Mouse (Mus musculus): ENCODE data around the gene Gng3.

Gene Gng3

GRCm38 (mm10) chr19:8803879-8804660, 34.9 kb downstream of the Gng3 start:
- DNase-seq (ENCODE audit: low spot score) = no peak

DNA sequence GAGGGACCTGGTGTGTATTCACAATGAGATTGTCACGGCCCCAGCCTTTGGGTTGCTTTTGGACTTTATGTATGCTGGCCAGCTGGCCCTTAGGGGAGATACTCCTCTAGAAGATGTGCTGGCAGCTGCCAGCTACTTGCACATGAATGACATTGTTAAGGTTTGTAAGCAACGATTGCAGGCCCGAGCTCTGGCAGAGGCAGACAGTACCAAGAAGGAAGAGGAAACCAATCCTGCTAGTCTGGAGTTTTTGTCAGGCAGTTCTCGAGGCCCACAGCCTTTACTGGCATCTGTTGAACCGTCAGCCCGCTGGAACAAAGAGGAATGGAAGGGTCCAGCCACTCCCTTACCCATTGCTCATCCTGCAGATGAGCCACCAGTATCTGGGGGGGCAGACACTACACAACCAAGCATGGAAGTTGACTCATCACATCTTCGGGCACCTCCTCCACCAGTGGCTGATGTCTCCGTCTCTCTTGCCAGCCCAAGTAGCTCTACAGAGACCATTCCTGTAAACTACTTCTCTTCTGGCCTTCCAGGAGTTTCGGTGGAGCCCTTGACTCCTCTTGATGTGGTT, 35.7 kb downstream of the Gng3 start:
- DNase-seq (ENCODE audit: low spot score) = no peak

DNA sequence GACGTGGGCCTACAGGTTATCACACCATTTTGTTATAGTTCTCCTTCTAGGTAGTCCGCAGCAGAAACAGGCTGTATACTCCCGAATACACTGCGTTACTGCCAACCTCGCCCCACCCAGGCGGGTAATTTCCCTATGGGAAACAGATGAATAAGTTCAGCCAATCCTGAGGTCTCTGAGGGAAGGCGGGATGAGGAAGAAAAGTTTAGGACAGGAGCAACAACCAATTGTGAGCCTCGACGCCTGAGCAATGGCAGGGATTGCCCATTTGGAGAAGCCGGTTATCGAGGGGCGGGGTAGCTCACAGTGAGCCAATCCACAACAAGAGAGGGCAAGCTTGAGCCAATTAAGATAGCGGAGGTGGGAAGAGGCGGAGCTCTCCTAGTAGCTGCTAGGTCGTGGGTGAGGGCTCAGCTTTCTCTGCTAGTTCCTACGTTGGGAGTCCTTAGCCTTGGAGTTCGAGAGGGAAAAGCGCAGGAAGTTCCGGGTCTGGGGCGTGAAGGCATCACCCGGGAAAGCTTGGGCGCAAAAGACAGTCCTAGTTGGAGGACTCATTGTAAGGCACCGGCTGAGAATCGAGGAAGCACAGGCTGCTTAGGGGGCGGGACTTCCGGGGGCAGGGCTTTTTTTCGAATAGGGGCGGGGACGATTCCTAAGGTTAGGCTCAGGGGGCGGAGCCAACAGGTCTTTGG, 36.7 kb downstream of the Gng3 start, which contains the start of gene Zbtb3:
Zbtb3 (plus strand) TSS at position 426 of the 692 bp plus-strand sequence.
- DNase-seq (ENCODE audit: low spot score) = peak; percentile 70

DNA sequence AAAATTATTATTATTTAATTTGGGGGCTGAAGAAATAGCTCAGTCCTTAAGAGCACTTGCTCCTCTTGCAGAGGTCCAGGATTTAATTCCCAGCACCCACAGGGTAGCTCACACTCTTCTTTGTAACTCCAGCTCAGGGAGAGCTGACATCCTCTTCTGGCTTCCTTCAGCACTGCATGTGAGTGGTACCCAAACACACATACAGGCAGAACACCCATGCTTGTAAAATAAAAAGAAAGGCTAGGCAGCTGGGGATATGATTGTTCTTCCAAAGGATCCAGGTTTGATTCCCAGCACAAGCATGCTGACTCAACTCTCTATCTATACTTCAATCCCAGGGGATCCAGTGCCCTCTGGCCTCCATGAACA, 40.1 kb downstream of the Gng3 start:
- no peak for DNase-seq (ENCODE audit: low spot score)

DNA sequence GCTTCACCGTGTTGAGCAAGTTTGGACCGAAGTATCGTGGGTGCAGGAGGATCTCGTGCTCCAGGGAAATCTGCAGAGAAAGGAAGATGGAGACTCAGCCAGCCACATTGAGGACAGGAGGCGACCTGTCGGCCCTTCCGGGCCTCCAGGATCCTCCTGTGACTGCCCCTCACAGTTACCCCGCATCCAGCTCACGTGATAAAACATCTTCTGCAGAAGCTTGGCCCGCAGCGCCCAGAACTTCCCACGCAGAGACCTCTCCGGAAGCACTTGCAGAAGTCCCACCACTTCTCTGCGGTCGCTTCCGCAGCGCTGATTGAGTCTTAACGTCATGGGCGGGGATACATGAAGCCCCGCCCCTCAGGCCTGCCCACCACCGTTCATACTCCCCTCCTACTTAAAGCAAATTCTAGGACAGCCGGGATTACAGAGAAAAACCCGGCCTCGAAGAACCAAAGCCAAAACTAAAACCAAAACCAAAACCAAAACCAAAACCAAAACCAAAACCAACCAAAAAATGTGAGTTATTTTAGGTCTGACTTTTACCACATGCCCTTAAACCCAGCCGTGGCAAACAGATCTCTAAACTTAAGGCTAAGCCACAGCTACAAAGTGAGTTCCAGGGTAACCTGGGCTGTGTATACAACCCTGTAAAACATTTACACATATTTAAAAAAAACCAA, 40.6 kb downstream of the Gng3 start, which contains the start of gene Polr2g:
Polr2g (minus strand) TSS at position 314 of the 683 bp plus-strand sequence.
- DNase-seq (ENCODE audit: low spot score) = peak; percentile 54

DNA sequence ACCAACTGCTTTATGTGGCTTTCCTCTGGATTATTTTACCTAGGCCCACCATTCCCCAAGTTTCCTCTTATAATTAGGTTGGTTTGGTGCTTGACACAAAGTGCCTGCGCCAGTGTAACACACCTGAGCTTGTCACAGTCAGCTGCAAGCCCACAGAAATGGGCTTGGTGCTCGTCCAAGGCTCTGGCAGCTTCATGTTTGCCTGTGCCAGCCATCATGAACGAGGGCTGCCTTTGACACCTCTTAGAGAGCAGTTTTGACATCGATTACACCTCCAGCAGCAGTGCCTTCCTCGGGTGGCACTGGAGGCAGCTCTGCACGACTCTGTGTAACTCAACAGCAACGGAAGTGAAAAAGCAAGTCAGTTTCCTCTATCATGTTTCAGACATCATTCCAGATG, 48.8 kb downstream of the Gng3 start:
- no peak for DNase-seq (ENCODE audit: low spot score)

- no peak for DNase-seq (ENCODE audit: low spot score)
Observed at GRCm38 (mm10) chr19:8789171-8789570, 49.8 kb downstream of the Gng3 start.

GRCm38 (mm10) chr19:8788521-8788920, 50.5 kb downstream of the Gng3 start:
- no peak for DNase-seq (ENCODE audit: low spot score)
